Mouse (Mus musculus) forebrain, embryonic 14.5 days (tissue): ENCODE results near the gene Scgb1b30. TPM values are rescaled to one million over a fixed set of nuclear protein-coding genes. Genes with fewer than 3 reads are reported as not detected.

Source experiments
- ATAC-seq: fragments of 200-750 bp; cut with Nextera tagmentation; 2 replicates; pipeline ENCODE4 v1.8.0; 2017; ENCODE audit warnings: mild to moderate bottlenecking, moderate library complexity
- DNase-seq: peaks from one replicate; pipeline ENCODE4 v3.0.0-alpha.2; 2015; ENCODE audit warnings: low spot score
- H3K27ac ChIP-seq: fragments of 300-500 bp; sonication (generic); 2 replicates; pipeline ENCODE4 v1.5.1; 2014; ENCODE audit warnings: low read depth, mild to moderate bottlenecking, control low read depth, low read length, moderate library complexity
- H3K27me3 ChIP-seq: fragments of 300-500 bp; sonication (generic); replicated peaks from 2 replicates; pipeline ENCODE4 v1.6.1; 2014; ENCODE audit warnings: low read length, control low read depth, mixed read lengths; ENCODE audit not compliant: control insufficient read depth, insufficient read depth
- H3K36me3 ChIP-seq: fragments of 300-500 bp; sonication (generic); 2 replicates; pipeline ENCODE4 v1.6.1; 2014; ENCODE audit warnings: low read length, control low read depth; ENCODE audit not compliant: control insufficient read depth, insufficient read depth
- H3K4me1 ChIP-seq: fragments of 300-500 bp; sonication (generic); 2 replicates; pipeline ENCODE4 v1.6.1; 2014; ENCODE audit warnings: antibody characterized with exemption, low read length, control low read depth; ENCODE audit not compliant: control insufficient read depth, insufficient read depth
- H3K4me2 ChIP-seq: fragments of 300-500 bp; sonication (generic); 2 replicates; pipeline ENCODE4 v1.6.1; 2014; ENCODE audit warnings: mild to moderate bottlenecking, control low read depth, low read length
- H3K4me3 ChIP-seq: fragments of 300-500 bp; sonication (generic); 2 replicates; pipeline ENCODE4 v1.5.1; 2014; ENCODE audit warnings: low read depth, low read length, control low read depth
- H3K9ac ChIP-seq: fragments of 300-500 bp; sonication (generic); 2 replicates; pipeline ENCODE4 v1.6.1; 2014; ENCODE audit warnings: mild to moderate bottlenecking, low read length, control low read depth, moderate library complexity
- H3K9me3 ChIP-seq: fragments of 300-500 bp; sonication (generic); replicated peaks from 2 replicates; pipeline ENCODE4 v1.6.1; 2016; ENCODE audit warnings: low read length, control low read depth, mixed read lengths; ENCODE audit not compliant: control insufficient read depth
- WGBS: fragments of 180-500 bp; shearing (Covaris S2); extraction: QIAGEN DNeasy Blood & Tissue Kit; methylation state at CpG from one replicate; pipeline ENCODE4 v1.1.7; 2014; 5-methylcytosine and 5-hydroxymethylcytosine counted together
- polyA plus RNA-seq: library from polyadenylated mRNA; unstranded; fragments of >200 nt; fragmentation: Nextera tagmentation; extraction: Ambion mirVana; gene quantifications from 2 replicates; pipeline ENCODE4 v1.2.1, GENCODE M21; 2014

The Scgb1b30 gene
- polyA plus RNA-seq, 1 experiment from 2014 or later = not detected

GRCm38 (mm10) chr7:34147193-34147592 is 52.0 kb downstream of the Scgb1b30 start:
- H3K9me3 ChIP-seq = 0 out of 2 replicates have a peak, but pooled peaks cover 3% of the 10 kb centered on the region
- ATAC-seq = no peak
- no peak for DNase-seq
- H3K4me1 ChIP-seq = no peaks in the 10 kb centered on the region
- H3K9ac ChIP-seq = no peak overlapping the region
- H3K4me3 ChIP-seq = no peak overlapping the region
- no peak overlapping the region for H3K4me2 ChIP-seq
- WGBS = 95% methylated on average over 4 of the region's 4 CpGs
- H3K36me3 ChIP-seq = peaks cover 100% of the 10 kb centered on the region
- no peaks in the 10 kb centered on the region for H3K27me3 ChIP-seq
- no peak overlapping the region for H3K27ac ChIP-seq

Other genes starting within 250 kb of the Scgb1b30 start
- not detected in 2 replicates for gene Scgb2b26, start 150.4 kb upstream of the Scgb1b30 start, polyA plus RNA-seq
- gene Scgb2b27, start 81.5 kb upstream of the Scgb1b30 start, polyA plus RNA-seq = not detected in 2 replicates
- not detected in 2 replicates for gene Scgb1b27, start 73.9 kb upstream of the Scgb1b30 start, polyA plus RNA-seq
- gene Wtip, start 37.8 kb downstream of the Scgb1b30 start, polyA plus RNA-seq = 3.3 and 4.2 TPM in 2 replicates
- 199 and 213 TPM in 2 replicates for gene Uba2, start 74.2 kb downstream of the Scgb1b30 start, polyA plus RNA-seq
- 79.4 and 84.3 TPM in 2 replicates for gene Pdcd2l, start 101.2 kb downstream of the Scgb1b30 start, polyA plus RNA-seq
- gene Gpi1, start 134.9 kb downstream of the Scgb1b30 start, polyA plus RNA-seq = 190 and 199 TPM in 2 replicates
- not detected in 2 replicates for gene Gm6096, start 155.6 kb downstream of the Scgb1b30 start, polyA plus RNA-seq
- gene 4931406P16Rik, start 218.1 kb downstream of the Scgb1b30 start, polyA plus RNA-seq = 25.3 and 31.2 TPM in 2 replicates